ENCODE assay signal across 8 mouse cellular contexts in genomic region chr7:44857905-44858304, GRCm38 (mm10). TPM values are rescaled to one million over a fixed set of nuclear protein-coding genes. Genes with fewer than 3 reads are reported as not detected.
DNase-seq lines count a peak whose midpoint lies in the region; ATAC-seq lines count a peak whose summit lies in the region.

No protein-coding gene starts in this region.

- peak overlapping the region; percentile 72 for H3K4me3 ChIP-seq in forebrain, embryonic 14.5 days (ENCODE audit: low read depth, low read length)
- H3K4me3 ChIP-seq in limb, embryonic 11.5 days (ENCODE audit: low read depth, low read length), result peak overlapping the region; percentile 52
- H3K4me3 ChIP-seq in midbrain, embryonic 14.5 days (replicated peaks; ENCODE audit: low read depth, low read length), result peak overlapping the region; percentile 69

- peak overlapping the region; percentile 86 for H3K4me2 ChIP-seq in forebrain, embryonic 14.5 days (ENCODE audit: low read length)
- peak overlapping the region; percentile 75 for H3K4me2 ChIP-seq in limb, embryonic 11.5 days (ENCODE audit: low read depth, severe bottlenecking)
- peak overlapping the region; percentile 90 for H3K4me2 ChIP-seq in midbrain, embryonic 14.5 days (ENCODE audit: low read length)

- peaks cover 21% of the 10 kb centered on the region for H3K36me3 ChIP-seq in forebrain, embryonic 14.5 days (ENCODE audit: control insufficient read depth, insufficient read depth, low read length)
- H3K36me3 ChIP-seq in limb, embryonic 11.5 days (ENCODE audit: control insufficient read depth, insufficient read depth, low read length), result peaks cover 13% of the 10 kb centered on the region; the same call in 1 of the 2 replicates
- peaks cover 28% of the 10 kb centered on the region for H3K36me3 ChIP-seq in midbrain, embryonic 14.5 days (ENCODE audit: control insufficient read depth, insufficient read depth, low read length)

- no peaks in the 10 kb centered on the region for H3K9me3 ChIP-seq in forebrain, embryonic 14.5 days (replicated peaks; ENCODE audit: control insufficient read depth, low read length)
- H3K9me3 ChIP-seq in limb, embryonic 11.5 days (ENCODE audit: control insufficient read depth, low read length), result no peaks in the 10 kb centered on the region
- no peaks in the 10 kb centered on the region for H3K9me3 ChIP-seq in midbrain, embryonic 14.5 days (ENCODE audit: control insufficient read depth, low read length)

- H3K4me1 ChIP-seq in forebrain, embryonic 14.5 days (ENCODE audit: control insufficient read depth, insufficient read depth, low read length), result peaks cover 26% of the 10 kb centered on the region
- peaks cover 16% of the 10 kb centered on the region for H3K4me1 ChIP-seq in limb, embryonic 11.5 days (ENCODE audit: control insufficient read depth, insufficient read depth, low read length)
- H3K4me1 ChIP-seq in midbrain, embryonic 14.5 days (ENCODE audit: control insufficient read depth, insufficient read depth, low read length), result peaks cover 31% of the 10 kb centered on the region

- DNase-seq in adrenal gland, postnatal 10 days, result peak; percentile 59
- DNase-seq in adrenal gland, adult 18-20 months (ENCODE audit: low spot score in 2 of 2), result no peak
- peak; percentile 77 for DNase-seq in ZHBTc4 (ENCODE audit: low read depth, low spot score)
- DNase-seq in forebrain, embryonic 14.5 days (ENCODE audit: low spot score), result no peak
- DNase-seq in limb, embryonic 11.5 days (ENCODE audit: low spot score), result no peak
- DNase-seq in midbrain, embryonic 14.5 days, result no peak
- no peak for DNase-seq in retina, embryonic 14.5 days (ENCODE audit: low spot score)
- DNase-seq in layer of hippocampus, adult 9-11 months, result no peak

- H3K27me3 ChIP-seq in forebrain, embryonic 14.5 days (replicated peaks; ENCODE audit: control insufficient read depth, insufficient read depth, low read length), result no peaks in the 10 kb centered on the region
- no peaks in the 10 kb centered on the region for H3K27me3 ChIP-seq in limb, embryonic 11.5 days (ENCODE audit: control insufficient read depth, insufficient read depth, low read length)
- no peaks in the 10 kb centered on the region for H3K27me3 ChIP-seq in midbrain, embryonic 14.5 days (ENCODE audit: control insufficient read depth, insufficient read depth, low read length)

- H3K27ac ChIP-seq in forebrain, embryonic 14.5 days (ENCODE audit: low read depth, low read length), result no peak overlapping the region
- H3K27ac ChIP-seq in limb, embryonic 11.5 days (replicated peaks; ENCODE audit: low read depth, low read length), result no peak overlapping the region
- H3K27ac ChIP-seq in midbrain, embryonic 14.5 days (replicated peaks; ENCODE audit: low read depth, low read length), result peak overlapping the region; percentile 91

- ATAC-seq in forebrain, embryonic 14.5 days, result no peak
- no peak for ATAC-seq in limb, embryonic 11.5 days (ENCODE audit: insufficient number of reproducible peaks, low FRiP score, low TSS enrichment, low read depth)
- ATAC-seq in midbrain, embryonic 14.5 days (ENCODE audit: low FRiP score, low TSS enrichment), result no peak

- WGBS in forebrain, embryonic 14.5 days, result 30% methylated on average over 8 of the region's 8 CpGs
- 28% methylated on average over 8 of the region's 8 CpGs for WGBS in limb, embryonic 11.5 days
- WGBS in midbrain, embryonic 14.5 days, result 27% methylated on average over 8 of the region's 8 CpGs

- peak overlapping the region; percentile 84 for H3K9ac ChIP-seq in forebrain, embryonic 14.5 days (ENCODE audit: low read length)
- peak overlapping the region; percentile 48 for H3K9ac ChIP-seq in limb, embryonic 11.5 days (ENCODE audit: low read length)
- peak overlapping the region; percentile 78 for H3K9ac ChIP-seq in midbrain, embryonic 14.5 days (replicated peaks; ENCODE audit: low read length)

RNA-seq across cellular contexts. Expression of gene Pnkp, which starts 1.0 kb away (rescaled TPM):
- total RNA-seq in adrenal gland, postnatal 10 days (2021), result 10 to 100 TPM; 37.6 to 38.6 TPM
- total RNA-seq in adrenal gland, adult 18-20 months (2021), result 10 to 100 TPM; 33.8 to 40.8 TPM
- 30.0 and 31.7 TPM in 2 replicates for polyA plus RNA-seq in forebrain, embryonic 14.5 days (2014; fragmentation: Nextera tagmentation; extraction: Ambion mirVana)
- polyA plus RNA-seq in limb, embryonic 11.5 days (2014; fragmentation: Nextera tagmentation; extraction: Ambion mirVana), result 31.0 and 31.2 TPM in 2 replicates
- 28.8 and 30.4 TPM in 2 replicates for polyA plus RNA-seq in midbrain, embryonic 14.5 days (2014; fragmentation: Nextera tagmentation; extraction: Ambion mirVana)

RNA-seq across cellular contexts. Expression of gene Tbc1d17, which starts 9.0 kb away (rescaled TPM):
- total RNA-seq in adrenal gland, postnatal 10 days (2021), result 10 to 100 TPM; 61.9 to 73.1 TPM
- total RNA-seq in adrenal gland, adult 18-20 months (2021), result 10 to 100 TPM; 48.1 to 60.2 TPM
- 79.6 and 105 TPM in 2 replicates for polyA plus RNA-seq in forebrain, embryonic 14.5 days (2014; fragmentation: Nextera tagmentation; extraction: Ambion mirVana)
- 60.9 and 69.0 TPM in 2 replicates for polyA plus RNA-seq in limb, embryonic 11.5 days (2014; fragmentation: Nextera tagmentation; extraction: Ambion mirVana)
- polyA plus RNA-seq in midbrain, embryonic 14.5 days (2014; fragmentation: Nextera tagmentation; extraction: Ambion mirVana), result 107 and 122 TPM in 2 replicates

RNA-seq across cellular contexts. Expression of gene Akt1s1, which starts 9.1 kb away (rescaled TPM):
- total RNA-seq in adrenal gland, postnatal 10 days (2021), result 100 to 1,000 TPM in 1 of 2 experiments, 10 to 100 TPM in 1; 92.4 to 109 TPM
- total RNA-seq in adrenal gland, adult 18-20 months (2021), result 100 to 1,000 TPM in 1 of 2 experiments, 10 to 100 TPM in 1; 86.3 to 128 TPM
- 70.4 and 75.4 TPM in 2 replicates for polyA plus RNA-seq in forebrain, embryonic 14.5 days (2014; fragmentation: Nextera tagmentation; extraction: Ambion mirVana)
- 38.6 and 63.4 TPM in 2 replicates for polyA plus RNA-seq in limb, embryonic 11.5 days (2014; fragmentation: Nextera tagmentation; extraction: Ambion mirVana)
- polyA plus RNA-seq in midbrain, embryonic 14.5 days (2014; fragmentation: Nextera tagmentation; extraction: Ambion mirVana), result 61.9 and 63.7 TPM in 2 replicates

RNA-seq across cellular contexts. Expression of gene Ptov1, which starts 11.7 kb away (rescaled TPM):
- 100 to 1,000 TPM; 239 to 266 TPM for total RNA-seq in adrenal gland, postnatal 10 days (2021)
- 100 to 1,000 TPM; 232 to 253 TPM for total RNA-seq in adrenal gland, adult 18-20 months (2021)
- polyA plus RNA-seq in forebrain, embryonic 14.5 days (2014; fragmentation: Nextera tagmentation; extraction: Ambion mirVana), result 447 and 458 TPM in 2 replicates
- 410 and 427 TPM in 2 replicates for polyA plus RNA-seq in limb, embryonic 11.5 days (2014; fragmentation: Nextera tagmentation; extraction: Ambion mirVana)
- 480 and 508 TPM in 2 replicates for polyA plus RNA-seq in midbrain, embryonic 14.5 days (2014; fragmentation: Nextera tagmentation; extraction: Ambion mirVana)

RNA-seq across cellular contexts. Expression of gene Med25, which starts 34.6 kb away (rescaled TPM):
- 10 to 100 TPM; 73.7 to 83.7 TPM for total RNA-seq in adrenal gland, postnatal 10 days (2021)
- total RNA-seq in adrenal gland, adult 18-20 months (2021), result 10 to 100 TPM; 75.2 to 90.9 TPM
- polyA plus RNA-seq in forebrain, embryonic 14.5 days (2014; fragmentation: Nextera tagmentation; extraction: Ambion mirVana), result 75.4 and 94.0 TPM in 2 replicates
- polyA plus RNA-seq in limb, embryonic 11.5 days (2014; fragmentation: Nextera tagmentation; extraction: Ambion mirVana), result 79.2 and 80.5 TPM in 2 replicates
- 114 and 128 TPM in 2 replicates for polyA plus RNA-seq in midbrain, embryonic 14.5 days (2014; fragmentation: Nextera tagmentation; extraction: Ambion mirVana)

Comparison
In these comparisons a context has a peak if more than half of its experiments do, and no peak if none do; other contexts are left out.
1. DNase-seq: peak in adrenal gland, postnatal 10 days (single experiment) and ZHBTc4 (single experiment); none in adrenal gland, adult 18-20 months (0 of 2), forebrain, embryonic 14.5 days (single experiment), limb, embryonic 11.5 days (single experiment), midbrain, embryonic 14.5 days (single experiment), retina, embryonic 14.5 days (single experiment) and layer of hippocampus, adult 9-11 months (single experiment).
2. Peak in every context shown above with its lines, with median percentiles within 50 percentile points of each other: H3K4me2 ChIP-seq, H3K4me3 ChIP-seq and H3K9ac ChIP-seq.